Mouse (Mus musculus): ENCODE data around the gene Agbl4. TPM values are rescaled to one million over a fixed set of nuclear protein-coding genes. Genes with fewer than 3 reads are reported as not detected.
A peak's percentile ranks its signal among the peaks of the same experiment; 100 is the strongest.

Gene Agbl4
- 0.97 and 1.4 TPM in 2 replicates for polyA plus RNA-seq (2015; fragmentation: Nextera tagmentation; extraction: Ambion mirVana)

- peak within 1 kb of the TSS; percentile 61 for H3K4me3 ChIP-seq (ENCODE audit: low read length)
- ATAC-seq (ENCODE audit: low read depth) = peak; percentile 99
- H3K4me2 ChIP-seq (ENCODE audit: low read depth, low read length) = peak within 1 kb of the TSS; percentile 74
- no peaks in the 10 kb centered on the region for H3K9me3 ChIP-seq (ENCODE audit: control insufficient read depth, low read length)
- H3K36me3 ChIP-seq (ENCODE audit: control insufficient read depth, insufficient read depth, low read length) = no peaks in the 10 kb centered on the region
- H3K27me3 ChIP-seq (ENCODE audit: control insufficient read depth, insufficient read depth, low read depth, low read length) = no peaks in the 10 kb centered on the region
- 0 out of 2 replicates have a peak, but pooled peaks cover 2% of the 10 kb centered on the region for H3K4me1 ChIP-seq (replicated peaks; ENCODE audit: control insufficient read depth, insufficient read depth, low read length)
- peak within 1 kb of the TSS; percentile 58 for H3K9ac ChIP-seq (ENCODE audit: low read length)
- H3K27ac ChIP-seq (ENCODE audit: low read length) = no peak within 1 kb of the TSS
- under 1% methylated on average over 27 of the region's 27 CpGs for WGBS
These were observed at the start of gene Agbl4 for GRCm38 (mm10) chr4:110397618-110398045. Gene Agbl4, plus strand, starts transcription at chr4:110397661.

- H3K36me3 ChIP-seq (ENCODE audit: control insufficient read depth, insufficient read depth, low read length) = no peaks in the 10 kb centered on the region
- H3K9me3 ChIP-seq (ENCODE audit: control insufficient read depth, low read length) = no peaks in the 10 kb centered on the region
- no peak overlapping the region for H3K27ac ChIP-seq (ENCODE audit: low read length)
- WGBS = 13% methylated on average over 6 of the region's 6 CpGs
- peak overlapping the region; percentile 93 for H3K4me2 ChIP-seq (ENCODE audit: low read depth, low read length)
- ATAC-seq (ENCODE audit: low read depth) = no peak
- peaks cover 3% of the 10 kb centered on the region; the same call in 1 of the 2 replicates for H3K4me1 ChIP-seq (replicated peaks; ENCODE audit: control insufficient read depth, insufficient read depth, low read length)
- no peaks in the 10 kb centered on the region for H3K27me3 ChIP-seq (ENCODE audit: control insufficient read depth, insufficient read depth, low read depth, low read length)
- peak overlapping the region; percentile 68 for H3K4me3 ChIP-seq (ENCODE audit: low read length)
- H3K9ac ChIP-seq (ENCODE audit: low read length) = peak overlapping the region; percentile 63
These were observed 46.6 kb upstream of the Agbl4 start for GRCm38 (mm10) chr4:110350856-110351177.

- H3K27ac ChIP-seq (ENCODE audit: low read length) = no peak within 1 kb of the TSS
- H3K9ac ChIP-seq (ENCODE audit: low read length) = peak within 1 kb of the TSS; percentile 63
- peak; percentile 96 for ATAC-seq (ENCODE audit: low read depth)
These were observed 46.1 kb upstream of the Agbl4 start, which contains the start of gene Elavl4 for GRCm38 (mm10) chr4:110351178-110352000. Gene Elavl4, minus strand, starts transcription at chr4:110351909.

GRCm38 (mm10) chr4:110352001-110352369 is 45.5 kb upstream of the Agbl4 start:
- H3K9me3 ChIP-seq (ENCODE audit: control insufficient read depth, low read length) = no peaks in the 10 kb centered on the region
- H3K9ac ChIP-seq (ENCODE audit: low read length) = peak overlapping the region; percentile 63
- peaks cover 3% of the 10 kb centered on the region; the same call in 1 of the 2 replicates for H3K4me1 ChIP-seq (replicated peaks; ENCODE audit: control insufficient read depth, insufficient read depth, low read length)
- H3K36me3 ChIP-seq (ENCODE audit: control insufficient read depth, insufficient read depth, low read length) = no peaks in the 10 kb centered on the region
- peak overlapping the region; percentile 93 for H3K4me2 ChIP-seq (ENCODE audit: low read depth, low read length)
- 0 out of 2 replicates have a peak, but pooled peaks have one; percentile 2 for ATAC-seq (ENCODE audit: low read depth)
- WGBS = 6% methylated on average over 5 of the region's 5 CpGs
- no peak overlapping the region for H3K27ac ChIP-seq (ENCODE audit: low read length)
- peak overlapping the region; percentile 68 for H3K4me3 ChIP-seq (ENCODE audit: low read length)
- no peaks in the 10 kb centered on the region for H3K27me3 ChIP-seq (ENCODE audit: control insufficient read depth, insufficient read depth, low read depth, low read length)

More at GRCm38 (mm10) chr4:110351178-110352000, 46.1 kb upstream of the Agbl4 start, which contains the start of gene Elavl4:
- Histone ChIP-seq H3K4me3 (ENCODE audit: low read length) (peak within 1 kb of the TSS; percentile 68), H3K36me3 (ENCODE audit: control insufficient read depth, insufficient read depth, low read length) (no peaks in the 10 kb centered on the region), H3K4me1 (replicated peaks; ENCODE audit: control insufficient read depth, insufficient read depth, low read length) (peaks cover 3% of the 10 kb centered on the region; the same call in 1 of the 2 replicates), H3K4me2 (ENCODE audit: low read depth, low read length) (peak within 1 kb of the TSS; percentile 93), H3K9me3 (ENCODE audit: control insufficient read depth, low read length) (no peaks in the 10 kb centered on the region), H3K27me3 (ENCODE audit: control insufficient read depth, insufficient read depth, low read depth, low read length) (no peaks in the 10 kb centered on the region)
- WGBS = under 1% methylated on average over 68 of the region's 75 CpGs

- H3K36me3 ChIP-seq (ENCODE audit: control insufficient read depth, insufficient read depth, low read length) = no peaks in the 10 kb centered on the region
- H3K27ac ChIP-seq (ENCODE audit: low read length) = no peak overlapping the region
- H3K9ac ChIP-seq (ENCODE audit: low read length) = no peak overlapping the region
- no peak overlapping the region for H3K4me2 ChIP-seq (ENCODE audit: low read depth, low read length)
- 65% methylated on average over 2 of the region's 2 CpGs for WGBS
- no peaks in the 10 kb centered on the region for H3K27me3 ChIP-seq (ENCODE audit: control insufficient read depth, insufficient read depth, low read depth, low read length)
- no peaks in the 10 kb centered on the region for H3K9me3 ChIP-seq (ENCODE audit: control insufficient read depth, low read length)
- no peak overlapping the region for H3K4me3 ChIP-seq (ENCODE audit: low read length)
- no peak for ATAC-seq (ENCODE audit: low read depth)
- H3K4me1 ChIP-seq (replicated peaks; ENCODE audit: control insufficient read depth, insufficient read depth, low read length) = no peaks in the 10 kb centered on the region
These were observed 36.9 kb upstream of the Agbl4 start for GRCm38 (mm10) chr4:110360568-110360967.

GRCm38 (mm10) chr4:110396221-110396620 is 1.2 kb upstream of the Agbl4 start:
- Histone ChIP-seq H3K9ac (ENCODE audit: low read length) (no peak overlapping the region), H3K4me3 (ENCODE audit: low read length) (no peak overlapping the region), H3K27me3 (ENCODE audit: control insufficient read depth, insufficient read depth, low read depth, low read length) (no peaks in the 10 kb centered on the region), H3K27ac (ENCODE audit: low read length) (no peak overlapping the region), H3K4me2 (ENCODE audit: low read depth, low read length) (no peak overlapping the region), H3K4me1 (replicated peaks; ENCODE audit: control insufficient read depth, insufficient read depth, low read length) (0 out of 2 replicates have a peak, but pooled peaks cover 2% of the 10 kb centered on the region), H3K9me3 (ENCODE audit: control insufficient read depth, low read length) (no peaks in the 10 kb centered on the region), H3K36me3 (ENCODE audit: control insufficient read depth, insufficient read depth, low read length) (no peaks in the 10 kb centered on the region)
- no peak for ATAC-seq (ENCODE audit: low read depth)
- WGBS = 82% methylated on average over 5 of the region's 5 CpGs

- no peak overlapping the region for H3K27ac ChIP-seq (ENCODE audit: low read length)
- H3K27me3 ChIP-seq (ENCODE audit: control insufficient read depth, insufficient read depth, low read depth, low read length) = no peaks in the 10 kb centered on the region
- H3K9me3 ChIP-seq (ENCODE audit: control insufficient read depth, low read length) = no peaks in the 10 kb centered on the region
- 35% methylated on average over 2 of the region's 2 CpGs for WGBS
- no peak for ATAC-seq (ENCODE audit: low read depth)
- no peaks in the 10 kb centered on the region for H3K36me3 ChIP-seq (ENCODE audit: control insufficient read depth, insufficient read depth, low read length)
- no peaks in the 10 kb centered on the region for H3K4me1 ChIP-seq (replicated peaks; ENCODE audit: control insufficient read depth, insufficient read depth, low read length)
- H3K9ac ChIP-seq (ENCODE audit: low read length) = no peak overlapping the region
- H3K4me3 ChIP-seq (ENCODE audit: low read length) = no peak overlapping the region
- no peak overlapping the region for H3K4me2 ChIP-seq (ENCODE audit: low read depth, low read length)
These were observed 22.8 kb downstream of the Agbl4 start for GRCm38 (mm10) chr4:110420306-110420705.

GRCm38 (mm10) chr4:110427653-110428052 is 30.2 kb downstream of the Agbl4 start:
- no peaks in the 10 kb centered on the region for H3K36me3 ChIP-seq (ENCODE audit: control insufficient read depth, insufficient read depth, low read length)
- no peaks in the 10 kb centered on the region for H3K9me3 ChIP-seq (ENCODE audit: control insufficient read depth, low read length)
- no peaks in the 10 kb centered on the region for H3K27me3 ChIP-seq (ENCODE audit: control insufficient read depth, insufficient read depth, low read depth, low read length)
- no peak overlapping the region for H3K9ac ChIP-seq (ENCODE audit: low read length)
- H3K27ac ChIP-seq (ENCODE audit: low read length) = no peak overlapping the region
- no peak overlapping the region for H3K4me2 ChIP-seq (ENCODE audit: low read depth, low read length)
- ATAC-seq (ENCODE audit: low read depth) = no peak
- H3K4me3 ChIP-seq (ENCODE audit: low read length) = no peak overlapping the region
- no peaks in the 10 kb centered on the region for H3K4me1 ChIP-seq (replicated peaks; ENCODE audit: control insufficient read depth, insufficient read depth, low read length)

- Histone ChIP-seq H3K4me1 (replicated peaks; ENCODE audit: control insufficient read depth, insufficient read depth, low read length) (no peaks in the 10 kb centered on the region), H3K4me3 (ENCODE audit: low read length) (no peak overlapping the region), H3K4me2 (ENCODE audit: low read depth, low read length) (no peak overlapping the region), H3K36me3 (ENCODE audit: control insufficient read depth, insufficient read depth, low read length) (no peaks in the 10 kb centered on the region), H3K27ac (ENCODE audit: low read length) (no peak overlapping the region), H3K27me3 (ENCODE audit: control insufficient read depth, insufficient read depth, low read depth, low read length) (no peaks in the 10 kb centered on the region), H3K9ac (ENCODE audit: low read length) (no peak overlapping the region), H3K9me3 (ENCODE audit: control insufficient read depth, low read length) (no peaks in the 10 kb centered on the region)
- no peak for ATAC-seq (ENCODE audit: low read depth)
- WGBS = 37% methylated on average over 1 of the region's 1 CpGs
These were observed 96.9 kb downstream of the Agbl4 start for GRCm38 (mm10) chr4:110494371-110494770.

All from lung, embryonic 16.5 days (tissue).